Mouse (Mus musculus): Measurements from ENCODE around the gene Onecut1.
A peak's percentile ranks its signal among the peaks of the same experiment; 100 is the strongest.

The Onecut1 gene

DNA sequence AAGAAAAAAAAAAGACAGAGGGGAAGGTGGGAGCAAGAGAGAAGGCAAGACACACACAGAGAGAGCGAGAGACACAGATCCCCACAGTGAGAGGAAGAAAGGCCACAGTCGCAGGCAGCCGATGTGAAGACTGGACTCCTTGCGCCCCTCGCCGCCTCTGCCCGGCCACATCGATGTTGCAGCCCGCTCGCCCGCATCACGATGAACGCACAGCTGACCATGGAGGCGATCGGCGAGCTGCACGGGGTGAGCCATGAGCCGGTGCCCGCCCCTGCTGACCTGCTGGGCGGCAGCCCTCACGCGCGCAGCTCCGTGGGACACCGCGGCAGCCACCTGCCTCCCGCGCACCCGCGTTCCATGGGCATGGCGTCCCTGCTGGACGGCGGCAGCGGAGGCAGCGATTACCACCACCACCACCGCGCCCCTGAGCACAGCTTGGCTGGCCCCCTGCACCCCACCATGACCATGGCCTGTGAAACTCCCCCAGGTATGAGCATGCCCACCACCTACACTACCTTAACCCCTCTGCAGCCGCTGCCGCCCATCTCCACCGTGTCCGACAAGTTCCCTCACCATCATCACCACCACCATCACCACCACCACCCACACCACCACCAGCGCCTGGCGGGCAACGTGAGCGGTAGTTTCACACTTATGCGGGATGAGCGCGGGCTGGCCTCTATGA is 517 bp downstream of the Onecut1 start:
- no peak for DNase-seq

DNA sequence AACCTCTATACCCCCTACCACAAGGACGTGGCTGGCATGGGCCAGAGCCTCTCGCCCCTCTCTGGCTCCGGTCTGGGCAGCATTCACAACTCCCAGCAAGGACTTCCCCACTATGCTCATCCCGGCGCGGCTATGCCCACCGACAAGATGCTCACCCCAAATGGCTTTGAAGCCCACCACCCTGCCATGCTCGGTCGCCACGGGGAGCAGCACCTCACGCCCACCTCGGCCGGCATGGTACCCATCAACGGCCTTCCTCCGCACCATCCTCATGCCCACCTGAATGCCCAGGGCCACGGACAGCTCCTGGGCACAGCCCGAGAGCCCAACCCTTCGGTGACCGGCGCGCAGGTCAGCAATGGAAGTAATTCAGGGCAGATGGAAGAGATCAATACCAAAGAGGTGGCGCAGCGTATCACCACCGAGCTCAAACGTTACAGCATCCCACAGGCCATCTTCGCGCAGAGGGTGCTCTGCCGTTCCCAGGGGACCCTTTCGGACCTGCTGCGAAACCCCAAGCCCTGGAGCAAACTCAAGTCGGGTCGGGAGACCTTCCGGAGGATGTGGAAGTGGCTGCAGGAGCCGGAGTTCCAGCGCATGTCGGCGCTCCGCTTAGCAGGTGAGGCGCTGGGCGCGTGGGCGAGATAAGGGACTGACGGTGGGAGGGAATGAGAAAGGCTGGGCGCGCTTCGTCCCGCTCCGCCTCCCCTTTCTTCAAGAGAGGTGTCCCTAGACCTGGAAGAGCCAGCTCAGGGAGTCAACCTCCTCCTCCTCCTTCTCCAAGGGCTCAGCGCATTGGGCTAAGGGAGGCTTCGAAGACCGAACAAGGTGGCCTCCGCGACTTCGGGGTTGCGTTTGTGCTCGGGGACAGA is 1.3 kb downstream of the Onecut1 start:
- DNase-seq = no peak

DNA sequence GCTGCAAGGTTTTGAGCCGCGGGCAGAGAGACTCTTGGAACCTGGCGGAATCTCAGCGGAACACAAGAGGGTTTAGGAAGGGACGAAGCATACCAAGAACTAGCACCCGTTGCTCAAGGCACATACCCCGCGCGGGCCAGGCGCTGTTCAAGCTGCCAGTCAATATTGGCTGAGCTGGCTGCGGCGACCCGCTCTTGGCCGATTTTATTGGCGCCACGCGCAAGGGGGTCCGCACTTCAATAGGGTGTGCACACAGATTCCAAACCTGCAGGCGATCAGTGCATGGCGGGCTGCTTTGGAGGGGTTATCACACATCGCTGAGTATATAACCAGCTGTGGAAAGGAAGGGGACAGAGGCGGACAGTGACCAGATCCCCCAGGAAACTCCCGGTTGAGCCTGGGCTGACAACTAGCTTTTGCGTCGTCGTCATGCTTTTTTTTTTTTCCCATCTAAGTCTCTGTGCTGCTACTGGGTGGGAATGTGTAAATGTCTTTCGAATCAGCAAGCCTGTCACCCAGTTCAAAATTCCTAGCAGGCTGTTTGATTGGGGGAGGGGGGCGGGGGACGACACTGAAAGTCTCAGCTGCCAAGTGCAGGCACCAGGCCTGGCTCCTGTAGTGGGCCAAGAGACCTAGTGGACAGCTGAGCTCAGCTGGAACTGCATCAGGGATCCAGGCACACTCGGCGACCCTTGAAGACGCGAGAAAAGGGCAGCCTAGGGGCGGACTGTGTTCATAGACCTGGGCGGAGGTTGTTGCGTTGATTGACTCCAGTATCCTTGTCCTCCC is 2.1 kb downstream of the Onecut1 start:
- no peak for DNase-seq

- DNase-seq = no peak
Measured at GRCm38 (mm10) chr9:74864471-74864870, 2.8 kb downstream of the Onecut1 start.

DNA sequence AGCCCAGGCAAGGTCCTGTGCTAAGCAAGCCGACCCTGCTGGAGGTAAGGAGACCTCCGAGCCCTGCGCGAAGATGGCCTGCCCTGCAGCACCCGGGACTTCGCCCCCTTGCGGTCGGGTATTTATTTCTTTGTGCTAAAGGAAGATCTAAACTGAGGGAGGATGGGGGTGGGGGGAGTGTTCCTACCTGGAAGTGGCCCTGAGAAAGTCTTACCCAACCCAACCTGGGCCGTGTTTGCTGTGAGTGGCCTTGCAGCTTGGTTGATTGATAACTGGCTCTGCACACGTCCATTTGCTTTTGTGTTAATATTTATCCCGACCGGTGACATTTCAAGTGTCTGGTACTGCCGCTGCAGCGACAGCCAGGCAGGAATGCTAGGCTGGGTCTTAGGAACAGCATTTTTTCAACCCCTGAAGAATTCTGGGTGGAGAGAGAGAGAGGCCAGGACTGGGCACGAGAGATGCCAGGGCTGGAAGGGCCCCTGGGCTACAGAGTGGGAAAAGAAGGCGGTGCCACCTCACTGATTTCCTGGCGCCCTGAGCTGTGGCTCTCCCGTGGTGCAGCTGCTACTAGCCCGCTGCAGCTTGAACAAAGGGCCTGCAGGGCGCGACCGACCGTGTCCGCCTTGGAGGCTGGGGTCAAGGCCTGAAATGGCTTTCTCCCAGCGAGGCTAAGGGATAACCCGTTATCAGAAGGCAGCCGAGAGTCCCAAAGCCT is 5.0 kb downstream of the Onecut1 start:
- peak; percentile 39 to 59 for DNase-seq

GRCm38 (mm10) chr9:74867641-74868205 is 6.0 kb downstream of the Onecut1 start:
- peak; percentile 29 to 75 for DNase-seq

DNA sequence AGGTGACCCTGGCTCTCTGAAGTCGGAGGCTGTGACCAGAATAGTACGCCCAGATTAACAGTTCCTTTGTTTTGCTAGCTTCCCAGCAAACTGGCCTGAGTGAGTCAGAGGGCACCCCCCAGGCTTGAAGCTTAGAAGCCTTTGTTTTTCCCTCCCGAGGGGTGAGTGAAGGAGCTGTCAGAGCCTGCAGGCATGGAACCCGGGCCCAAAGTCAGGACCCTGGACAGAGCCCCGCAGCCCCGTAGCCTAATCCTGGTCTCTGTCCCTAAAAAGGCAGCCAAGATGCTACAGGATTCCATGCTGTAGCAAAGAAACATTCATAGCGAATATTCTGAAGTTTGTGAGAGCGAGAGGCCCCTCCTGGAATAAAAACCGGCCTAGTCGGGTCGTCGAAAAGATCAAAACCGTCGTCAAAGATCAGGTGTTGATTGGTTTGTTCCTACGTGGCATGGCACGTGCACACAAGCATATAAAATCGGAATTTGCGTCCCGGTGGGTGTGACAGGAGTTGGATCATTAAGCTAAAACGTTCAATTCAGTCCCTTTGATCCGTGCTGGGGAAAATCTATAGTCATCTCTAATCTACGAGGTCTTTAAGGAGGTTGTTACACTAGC is 6.7 kb downstream of the Onecut1 start:
- DNase-seq = no peak

- peak; percentile 57 to 87 for DNase-seq
Measured at GRCm38 (mm10) chr9:74870960-74871688, 9.4 kb downstream of the Onecut1 start.

GRCm38 (mm10) chr9:74876328-74876727 is 14.6 kb downstream of the Onecut1 start:
- no peak for DNase-seq

DNA sequence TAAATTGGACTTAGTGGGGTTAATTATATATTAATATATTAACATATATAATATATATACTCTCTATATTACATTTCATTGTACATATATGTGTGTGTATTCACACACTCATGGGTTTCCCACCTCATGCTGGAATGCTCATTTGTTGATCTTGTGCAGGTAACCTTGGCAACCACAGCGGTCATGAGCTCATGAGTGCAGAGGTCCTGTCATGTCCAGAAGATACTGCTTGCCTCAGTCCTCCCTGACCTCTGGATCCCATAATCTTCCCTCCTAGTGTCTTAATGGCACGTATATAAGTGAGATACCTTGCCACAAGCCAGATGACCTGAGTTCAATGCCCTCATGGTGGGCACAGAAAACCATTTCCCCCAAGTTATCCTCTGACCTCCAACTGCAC is 16.0 kb downstream of the Onecut1 start:
- DNase-seq = no peak

DNA sequence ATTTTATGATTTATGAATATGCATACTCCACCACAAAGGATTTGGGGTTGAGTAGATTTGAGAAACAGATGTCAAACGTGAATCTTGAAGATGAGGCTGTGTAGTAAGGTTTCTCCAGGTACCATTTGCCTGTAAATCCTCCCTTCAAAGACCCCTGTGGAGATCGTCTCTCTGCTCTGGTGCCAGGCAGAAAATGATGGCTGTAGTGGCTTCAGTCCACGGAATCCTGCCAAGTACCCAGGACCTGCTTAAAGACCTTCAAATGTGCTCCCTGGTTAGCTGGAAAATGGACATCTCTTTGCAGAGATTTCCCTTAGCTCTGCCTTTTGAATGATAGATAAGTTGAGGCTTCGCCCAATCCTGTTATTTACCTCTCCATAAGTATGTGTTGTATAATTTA is 26.1 kb downstream of the Onecut1 start:
- no peak for DNase-seq

GRCm38 (mm10) chr9:74896742-74897141 is 35.0 kb downstream of the Onecut1 start:
- DNase-seq = no peak

- DNase-seq = no peak
Measured at GRCm38 (mm10) chr9:74897375-74897982, 35.8 kb downstream of the Onecut1 start.

- no peak for DNase-seq
Measured at GRCm38 (mm10) chr9:74900141-74900540, 38.4 kb downstream of the Onecut1 start.

- DNase-seq = peak; percentile 80 to 85
Measured at GRCm38 (mm10) chr9:74904866-74905508, 43.3 kb downstream of the Onecut1 start.

- no peak for DNase-seq
Measured at GRCm38 (mm10) chr9:74906951-74907350, 45.2 kb downstream of the Onecut1 start.

DNA sequence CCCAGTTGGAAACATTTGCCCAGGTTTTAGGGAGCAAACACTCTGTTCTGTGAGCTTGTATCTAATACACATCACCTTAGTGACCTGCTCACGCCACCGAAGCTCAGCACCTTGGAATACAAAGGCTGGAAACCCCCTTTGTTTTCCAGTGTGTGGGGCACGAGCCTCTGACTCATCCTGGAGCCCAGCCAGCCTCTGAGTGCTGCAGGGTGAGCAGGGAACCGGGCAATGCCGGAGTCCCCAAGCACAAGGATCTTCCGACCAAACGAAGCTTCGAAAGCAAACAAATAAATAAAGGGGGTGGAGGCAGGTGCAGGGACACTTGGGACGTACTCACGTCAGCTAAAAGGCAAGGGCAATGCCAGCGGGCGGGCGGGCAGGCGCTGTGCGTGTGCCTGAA is 47.5 kb downstream of the Onecut1 start:
- peak in 1 of 2 experiments; percentile 45 for DNase-seq

GRCm38 (mm10) chr9:74910226-74910759 is 48.6 kb downstream of the Onecut1 start:
- no peak for DNase-seq

- DNase-seq = peak in 1 of 2 experiments; percentile 41
Measured at GRCm38 (mm10) chr9:74911430-74911829, 49.7 kb downstream of the Onecut1 start.

GRCm38 (mm10) chr9:74911919-74912318 is 50.2 kb downstream of the Onecut1 start:
- DNase-seq = no peak
